Mouse (Mus musculus) midbrain, embryonic 13.5 days (tissue): ENCODE data around the gene Lsamp. TPM values are rescaled to one million over a fixed set of nuclear protein-coding genes. Genes with fewer than 3 reads are reported as not detected.
A peak's percentile ranks its signal among the peaks of the same experiment; 100 is the strongest.

ENCODE experiments used
- ATAC-seq: fragments of 200-750 bp; cut with Nextera tagmentation; 2 replicates; pipeline ENCODE4 v1.8.0; 2017; ENCODE audit warnings: mild to moderate bottlenecking, moderate TSS enrichment, moderate library complexity
- H3K27ac ChIP-seq: fragments of 300-500 bp; sonication (generic); 2 replicates; pipeline ENCODE4 v1.5.1; 2015; ENCODE audit warnings: inconsistent platforms, mild to moderate bottlenecking, moderate library complexity
- H3K27me3 ChIP-seq: fragments of 300-500 bp; sonication (generic); 2 replicates; pipeline ENCODE4 v1.6.1; 2015; ENCODE audit warnings: mild to moderate bottlenecking, inconsistent platforms
- H3K36me3 ChIP-seq: fragments of 300-500 bp; sonication (generic); 2 replicates; pipeline ENCODE4 v1.6.1; 2015; ENCODE audit warnings: mild to moderate bottlenecking, inconsistent platforms
- H3K4me1 ChIP-seq: fragments of 300-500 bp; sonication (generic); replicated peaks from 2 replicates; pipeline ENCODE4 v1.6.1; 2015; ENCODE audit warnings: inconsistent platforms
- H3K4me2 ChIP-seq: fragments of 300-500 bp; sonication (generic); replicated peaks from 2 replicates; pipeline ENCODE4 v1.6.1; 2015; ENCODE audit warnings: moderate library complexity, mild to moderate bottlenecking, inconsistent platforms
- H3K4me3 ChIP-seq: fragments of 300-500 bp; sonication (generic); replicated peaks from 2 replicates; pipeline ENCODE4 v1.5.1; 2015; ENCODE audit warnings: mild to moderate bottlenecking, inconsistent platforms
- H3K9ac ChIP-seq: fragments of 300-500 bp; sonication (generic); replicated peaks from 2 replicates; pipeline ENCODE4 v1.6.1; 2015; ENCODE audit warnings: mild to moderate bottlenecking, inconsistent platforms
- H3K9me3 ChIP-seq: fragments of 300-500 bp; sonication (generic); 2 replicates; pipeline ENCODE4 v1.6.1; 2016; ENCODE audit warnings: mild to moderate bottlenecking, inconsistent platforms
- WGBS: fragments of 180-500 bp; shearing (Covaris S2); methylation state at CpG from one replicate; pipeline ENCODE4 v1.1.7; 2015; 5-methylcytosine and 5-hydroxymethylcytosine counted together
- polyA plus RNA-seq: library from polyadenylated mRNA; unstranded; fragments of >200 nt; fragmentation: Nextera tagmentation; extraction: Ambion mirVana; gene quantifications from 2 replicates; pipeline ENCODE4 v1.2.1, GENCODE M21; 2015

Gene Lsamp
- polyA plus RNA-seq, 1 experiment from 2014 or later = 66.7 TPM

DNA sequence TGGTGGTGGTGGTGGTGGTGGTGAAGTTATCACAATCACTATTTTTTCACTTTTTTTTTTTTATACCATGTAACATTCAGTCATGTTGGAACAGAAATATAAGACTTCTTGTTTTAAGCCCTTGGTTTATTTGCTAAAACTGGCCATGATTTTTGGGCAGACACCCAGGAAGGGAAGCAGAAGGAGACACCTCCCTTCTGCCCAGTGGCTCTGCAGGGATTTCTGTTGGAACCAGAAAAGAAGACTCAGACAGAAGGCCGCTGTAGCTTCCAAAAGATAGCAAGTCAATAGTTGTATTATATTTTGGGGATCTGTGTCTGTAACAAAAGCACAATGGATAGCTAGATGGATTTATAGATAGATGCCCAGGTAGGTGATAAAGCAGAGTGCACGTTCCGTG lies 1691.6 kb downstream of the Lsamp start:
- Histone ChIP-seq H3K27me3 (no peaks in the 10 kb centered on the region), H3K4me2 (no peak overlapping the region), H3K4me1 (no peaks in the 10 kb centered on the region), H3K9ac (no peak overlapping the region), H3K27ac (no peak overlapping the region), H3K36me3 (no peaks in the 10 kb centered on the region), H3K9me3 (no peaks in the 10 kb centered on the region), H3K4me3 (no peak overlapping the region)
- no peak for ATAC-seq
- 88% methylated on average over 3 of the region's 3 CpGs for WGBS

- H3K9ac ChIP-seq = no peak overlapping the region
- H3K36me3 ChIP-seq = no peaks in the 10 kb centered on the region
- H3K27ac ChIP-seq = no peak overlapping the region
- H3K4me3 ChIP-seq = no peak overlapping the region
- H3K9me3 ChIP-seq = no peaks in the 10 kb centered on the region
- ATAC-seq = no peak
- no peak overlapping the region for H3K4me2 ChIP-seq
- no peaks in the 10 kb centered on the region for H3K27me3 ChIP-seq
- H3K4me1 ChIP-seq = no peaks in the 10 kb centered on the region
These were observed 1708.3 kb downstream of the Lsamp start for GRCm38 (mm10) chr16:41692435-41692834.

DNA sequence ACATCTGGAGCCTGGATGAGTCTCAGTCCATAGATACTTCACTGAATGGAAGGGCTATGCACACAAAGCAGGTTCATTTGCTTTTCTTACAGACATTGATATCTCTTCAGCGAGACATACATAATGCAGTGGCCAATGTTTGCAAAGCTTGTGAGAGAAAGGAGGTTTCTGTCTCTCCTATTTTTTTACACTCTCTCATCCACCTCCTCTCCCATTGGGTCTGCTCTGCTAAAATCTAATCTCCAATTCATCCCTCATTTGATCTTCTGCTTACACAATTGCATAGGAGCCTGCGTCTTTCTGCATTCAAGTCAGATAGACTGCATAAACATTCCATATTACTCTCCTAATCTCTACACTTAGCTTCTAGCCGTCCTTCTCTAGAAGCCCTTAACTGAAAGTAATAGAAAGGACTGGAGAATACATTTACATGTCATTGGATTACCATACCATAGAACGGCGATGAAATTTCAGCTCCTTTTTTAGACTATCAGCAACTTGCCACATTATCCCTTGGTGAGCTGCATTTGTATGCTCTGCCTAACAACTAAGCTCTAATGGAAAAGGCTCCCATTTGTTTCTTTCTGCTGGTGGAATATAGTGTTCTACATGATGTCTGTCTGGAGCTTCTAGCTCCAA lies 1717.7 kb downstream of the Lsamp start:
- Histone ChIP-seq H3K4me2 (no peak overlapping the region), H3K9ac (no peak overlapping the region), H3K27ac (no peak overlapping the region), H3K4me3 (no peak overlapping the region), H3K9me3 (no peaks in the 10 kb centered on the region), H3K36me3 (no peaks in the 10 kb centered on the region), H3K4me1 (peaks cover 6% of the 10 kb centered on the region; the same call in 1 of the 2 replicates), H3K27me3 (no peaks in the 10 kb centered on the region)
- 53% methylated on average over 5 of the region's 5 CpGs for WGBS
- no peak for ATAC-seq

GRCm38 (mm10) chr16:41728900-41729585 lies 1744.9 kb downstream of the Lsamp start:
- ATAC-seq = no peak
- Histone ChIP-seq H3K27me3 (no peaks in the 10 kb centered on the region), H3K4me2 (no peak overlapping the region), H3K9me3 (no peaks in the 10 kb centered on the region), H3K4me1 (0 out of 2 replicates have a peak, but pooled peaks cover 2% of the 10 kb centered on the region), H3K4me3 (no peak overlapping the region), H3K36me3 (no peaks in the 10 kb centered on the region), H3K27ac (no peak overlapping the region), H3K9ac (no peak overlapping the region)
- 86% methylated on average over 9 of the region's 9 CpGs for WGBS

- H3K27ac ChIP-seq = no peak overlapping the region
- 0 out of 2 replicates have a peak, but pooled peaks cover 2% of the 10 kb centered on the region for H3K4me1 ChIP-seq
- H3K9ac ChIP-seq = no peak overlapping the region
- H3K36me3 ChIP-seq = no peaks in the 10 kb centered on the region
- no peak overlapping the region for H3K4me2 ChIP-seq
- no peaks in the 10 kb centered on the region for H3K9me3 ChIP-seq
- WGBS = 100% methylated on average over 1 of the region's 1 CpGs
- H3K27me3 ChIP-seq = no peaks in the 10 kb centered on the region
- ATAC-seq = no peak
- no peak overlapping the region for H3K4me3 ChIP-seq
These were observed 1745.8 kb downstream of the Lsamp start for GRCm38 (mm10) chr16:41729911-41730310.

DNA sequence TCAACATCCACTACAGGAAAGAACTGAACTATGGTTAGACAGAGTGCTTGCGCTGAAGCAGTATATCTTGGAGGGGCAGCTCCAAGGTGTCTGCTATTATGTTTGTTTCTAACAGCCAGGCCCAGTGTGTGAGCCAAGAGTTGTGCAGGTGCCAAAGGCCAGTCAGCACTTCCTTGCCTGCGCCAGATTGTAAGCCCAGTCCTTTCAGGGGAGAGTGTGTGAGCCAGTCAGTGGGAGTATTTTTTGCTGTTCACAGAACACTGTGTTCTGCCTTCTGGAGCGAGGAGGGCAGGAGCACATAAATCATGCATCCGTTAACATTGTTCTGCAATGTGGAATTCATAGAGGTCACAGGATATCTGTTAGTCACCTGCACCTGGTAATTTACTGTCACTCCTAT lies 1760.9 kb downstream of the Lsamp start:
- Histone ChIP-seq H3K36me3 (no peaks in the 10 kb centered on the region), H3K27me3 (no peaks in the 10 kb centered on the region), H3K27ac (peak overlapping the region; percentile 35; the same call in 1 of the 2 replicates), H3K4me3 (no peak overlapping the region), H3K9me3 (no peaks in the 10 kb centered on the region), H3K4me1 (no peaks in the 10 kb centered on the region), H3K4me2 (no peak overlapping the region), H3K9ac (no peak overlapping the region)
- peak; percentile 45; the same call in 1 of the 2 replicates for ATAC-seq
- WGBS = 76% methylated on average over 4 of the region's 4 CpGs

DNA sequence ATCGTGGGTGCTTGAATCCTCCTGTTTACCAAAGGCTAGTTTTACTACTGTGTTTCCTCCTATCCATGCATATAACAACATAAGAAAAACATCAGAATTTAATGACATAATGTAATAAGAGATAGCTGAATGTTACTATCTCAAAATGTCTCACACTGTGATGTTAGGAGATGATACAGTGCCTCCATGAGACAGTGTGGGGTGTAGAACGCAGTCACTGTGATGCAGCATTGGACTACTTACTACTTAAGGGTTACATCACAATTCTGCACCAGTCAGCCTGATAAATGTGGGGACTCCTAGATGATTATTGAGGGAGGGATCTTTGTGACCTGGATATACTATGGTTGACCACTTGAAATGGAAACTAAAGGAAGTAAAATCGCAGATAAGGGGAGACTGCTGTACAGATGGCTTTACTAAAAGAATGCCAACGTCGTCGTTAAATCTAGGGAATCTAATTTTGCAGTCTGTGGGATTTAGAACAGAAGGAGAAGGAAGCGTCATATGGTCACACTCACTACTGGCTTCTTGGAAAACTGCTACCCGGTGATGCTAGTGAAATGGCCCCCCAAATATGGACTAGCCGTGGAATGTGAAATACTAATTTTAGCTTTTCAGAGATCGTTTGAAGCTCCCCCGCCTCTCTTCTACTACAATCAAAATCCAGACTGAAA lies 1762.2 kb downstream of the Lsamp start:
- ATAC-seq = no peak
- H3K4me3 ChIP-seq = no peak overlapping the region
- no peaks in the 10 kb centered on the region for H3K36me3 ChIP-seq
- H3K27me3 ChIP-seq = no peaks in the 10 kb centered on the region
- H3K4me2 ChIP-seq = no peak overlapping the region
- no peak overlapping the region for H3K9ac ChIP-seq
- H3K9me3 ChIP-seq = no peaks in the 10 kb centered on the region
- 89% methylated on average over 11 of the region's 11 CpGs for WGBS
- H3K4me1 ChIP-seq = no peaks in the 10 kb centered on the region
- H3K27ac ChIP-seq = no peak overlapping the region

- Histone ChIP-seq H3K27ac (no peak overlapping the region), H3K9ac (no peak overlapping the region), H3K4me1 (no peaks in the 10 kb centered on the region), H3K4me2 (no peak overlapping the region), H3K27me3 (no peaks in the 10 kb centered on the region), H3K4me3 (no peak overlapping the region), H3K9me3 (no peaks in the 10 kb centered on the region), H3K36me3 (no peaks in the 10 kb centered on the region)
- no peak for ATAC-seq
- WGBS = 88% methylated on average over 2 of the region's 2 CpGs
These were observed 1763.7 kb downstream of the Lsamp start for GRCm38 (mm10) chr16:41747874-41748273.

GRCm38 (mm10) chr16:41748759-41749158 lies 1764.6 kb downstream of the Lsamp start:
- H3K27me3 ChIP-seq = no peaks in the 10 kb centered on the region
- H3K36me3 ChIP-seq = no peaks in the 10 kb centered on the region
- H3K4me2 ChIP-seq = no peak overlapping the region
- ATAC-seq = no peak
- H3K27ac ChIP-seq = no peak overlapping the region
- no peak overlapping the region for H3K4me3 ChIP-seq
- no peak overlapping the region for H3K9ac ChIP-seq
- H3K9me3 ChIP-seq = no peaks in the 10 kb centered on the region
- no peaks in the 10 kb centered on the region for H3K4me1 ChIP-seq
- WGBS = 86% methylated on average over 2 of the region's 2 CpGs

- no peak overlapping the region for H3K9ac ChIP-seq
- no peaks in the 10 kb centered on the region for H3K36me3 ChIP-seq
- no peak for ATAC-seq
- H3K27ac ChIP-seq = no peak overlapping the region
- H3K27me3 ChIP-seq = no peaks in the 10 kb centered on the region
- no peaks in the 10 kb centered on the region for H3K9me3 ChIP-seq
- H3K4me3 ChIP-seq = no peak overlapping the region
- no peak overlapping the region for H3K4me2 ChIP-seq
- no peaks in the 10 kb centered on the region for H3K4me1 ChIP-seq
- WGBS = 78% methylated on average over 6 of the region's 6 CpGs
These were observed 1780.1 kb downstream of the Lsamp start for GRCm38 (mm10) chr16:41764285-41764684.

GRCm38 (mm10) chr16:41771427-41772125 lies 1787.4 kb downstream of the Lsamp start:
- ATAC-seq = peak; percentile 92
- H3K4me1 ChIP-seq = peaks cover 16% of the 10 kb centered on the region
- peak overlapping the region; percentile 61 for H3K27ac ChIP-seq
- H3K27me3 ChIP-seq = no peaks in the 10 kb centered on the region
- H3K4me3 ChIP-seq = no peak overlapping the region
- no peaks in the 10 kb centered on the region for H3K9me3 ChIP-seq
- 60% methylated on average over 4 of the region's 4 CpGs for WGBS
- no peak overlapping the region for H3K9ac ChIP-seq
- no peaks in the 10 kb centered on the region for H3K36me3 ChIP-seq
- H3K4me2 ChIP-seq = no peak overlapping the region

GRCm38 (mm10) chr16:41777586-41777985 lies 1793.4 kb downstream of the Lsamp start:
- 88% methylated on average over 1 of the region's 1 CpGs for WGBS
- ATAC-seq = no peak

More at GRCm38 (mm10) chr16:41777586-41777985, 1793.4 kb downstream of the Lsamp start:
- Histone ChIP-seq H3K4me3 (no peak overlapping the region), H3K36me3 (no peaks in the 10 kb centered on the region), H3K9me3 (no peaks in the 10 kb centered on the region), H3K27ac (no peak overlapping the region), H3K4me2 (no peak overlapping the region), H3K4me1 (no peaks in the 10 kb centered on the region), H3K27me3 (no peaks in the 10 kb centered on the region), H3K9ac (no peak overlapping the region)
